Mouse (Mus musculus): ENCODE results near the gene Tenm4.

The Tenm4 gene

DNA sequence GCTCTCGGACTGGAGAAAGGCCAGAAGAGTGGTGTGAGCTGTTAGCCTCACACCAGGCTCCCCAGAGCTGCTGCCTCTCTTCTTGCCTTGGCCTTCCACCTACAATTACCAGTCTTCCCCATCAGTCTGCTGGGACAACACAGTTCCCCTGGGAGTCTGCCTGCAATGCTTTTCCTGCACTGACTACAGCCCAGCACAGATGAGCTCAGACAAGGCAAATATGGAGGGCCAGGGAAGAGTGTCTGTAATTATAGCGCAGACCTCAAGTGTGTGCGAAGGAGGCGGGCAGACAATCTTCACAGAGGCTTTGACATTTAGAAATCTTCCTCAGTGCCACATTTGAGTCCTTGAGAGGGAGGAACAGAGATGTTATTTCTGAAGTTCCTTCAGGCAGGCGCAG, 509.4 kb downstream of the Tenm4 start:
- peak in 1 of 2 experiments; percentile 59 for DNase-seq (ENCODE audit: low spot score in 2 of 2)

DNA sequence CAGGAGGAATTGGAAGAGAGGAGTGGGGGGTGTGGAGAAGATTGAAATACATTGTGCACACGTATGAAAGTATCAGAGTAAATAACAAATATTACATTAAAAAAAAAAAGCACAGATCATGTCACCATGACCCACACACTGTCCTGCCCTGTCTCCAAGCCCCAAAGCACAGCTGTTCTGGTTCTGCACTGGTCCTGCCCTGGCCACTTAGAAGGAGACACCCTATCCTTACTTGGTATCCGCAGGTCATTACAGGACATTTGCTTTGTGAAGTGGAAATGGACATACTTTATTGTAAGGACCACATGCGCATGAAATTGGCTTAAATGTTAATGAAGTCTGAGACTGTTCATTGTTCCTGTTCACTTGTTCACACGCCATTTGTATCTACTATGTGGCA, 510.8 kb downstream of the Tenm4 start:
- no peak for DNase-seq (ENCODE audit: low spot score in 2 of 2)

DNA sequence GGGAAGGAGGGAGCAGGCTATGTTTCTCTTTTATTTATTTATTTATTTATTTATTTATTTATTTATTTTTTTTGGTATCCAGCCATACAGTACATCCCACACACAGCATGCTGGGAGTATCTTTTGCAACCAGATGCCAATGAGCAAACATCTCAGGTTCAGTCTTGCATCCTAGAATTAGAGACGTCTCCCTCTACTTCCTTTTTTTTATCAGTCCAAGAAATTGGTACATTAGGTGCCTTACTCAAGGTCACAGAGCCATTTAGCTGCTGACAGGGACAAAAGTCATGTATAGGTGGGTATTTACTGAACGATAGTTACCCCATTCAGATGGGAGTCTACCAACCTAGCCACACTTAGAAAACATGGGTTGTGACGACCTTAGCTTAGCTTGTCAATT, 517.1 kb downstream of the Tenm4 start:
- DNase-seq (ENCODE audit: low spot score in 2 of 2) = no peak

GRCm38 (mm10) chr7:96701097-96701845, 530.2 kb downstream of the Tenm4 start:
- no peak for DNase-seq (ENCODE audit: low spot score in 2 of 2)

DNA sequence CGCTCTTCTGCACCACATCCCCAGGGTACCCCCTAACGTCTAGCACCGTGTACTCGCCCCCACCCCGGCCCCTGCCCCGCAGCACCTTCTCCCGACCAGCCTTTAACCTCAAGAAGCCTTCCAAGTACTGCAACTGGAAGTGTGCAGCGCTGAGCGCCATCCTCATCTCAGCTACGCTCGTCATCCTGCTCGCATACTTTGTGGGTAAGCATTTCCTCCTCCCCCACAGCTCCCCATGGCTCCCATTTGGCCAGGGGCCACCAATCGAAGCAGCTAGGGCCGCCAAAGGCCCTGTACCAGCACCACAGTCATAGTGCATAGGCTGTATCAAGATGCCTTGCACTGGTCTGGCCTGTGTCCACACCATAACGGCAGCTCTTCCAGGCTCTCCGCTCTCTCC, 532.9 kb downstream of the Tenm4 start:
- no peak for DNase-seq (ENCODE audit: low spot score in 2 of 2)

DNA sequence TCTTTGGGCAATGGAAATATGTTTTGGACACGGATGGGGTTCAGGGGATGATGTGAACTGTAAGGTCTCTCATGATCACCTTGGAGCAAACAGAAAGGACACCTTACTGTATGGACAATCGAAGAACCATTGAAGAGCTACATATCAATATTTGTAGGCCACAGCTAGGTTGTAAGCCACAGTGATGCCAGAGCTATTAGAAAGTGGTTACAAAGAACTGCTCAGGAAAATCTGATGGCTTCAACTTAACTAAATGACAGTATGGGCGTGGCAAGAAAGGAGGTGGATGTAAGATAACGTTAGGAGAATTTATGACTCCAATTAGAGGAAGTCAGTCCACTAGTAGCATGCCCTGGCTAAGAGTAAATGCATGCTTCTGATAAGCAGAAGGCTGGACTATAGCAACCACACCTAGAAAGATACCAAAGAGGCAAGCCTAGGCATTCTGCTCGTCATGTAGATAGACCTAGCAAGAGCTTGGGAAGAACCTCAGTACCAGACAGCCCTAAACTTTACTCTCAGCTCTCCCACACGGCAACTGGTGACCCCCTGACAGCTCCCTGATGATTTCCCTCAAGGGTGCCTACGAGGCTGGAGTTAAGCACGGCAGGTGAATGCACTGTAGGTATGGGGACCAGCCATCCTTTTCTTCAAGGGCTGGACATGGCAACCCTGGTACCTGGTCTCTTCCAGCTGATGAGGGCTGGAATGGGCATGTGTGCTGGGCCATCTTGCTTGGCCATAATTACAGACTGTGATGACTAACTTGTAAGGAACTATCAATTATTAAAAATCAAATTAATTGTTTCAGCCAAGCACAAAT, 534.5 kb downstream of the Tenm4 start:
- no peak for DNase-seq (ENCODE audit: low spot score in 2 of 2)

DNA sequence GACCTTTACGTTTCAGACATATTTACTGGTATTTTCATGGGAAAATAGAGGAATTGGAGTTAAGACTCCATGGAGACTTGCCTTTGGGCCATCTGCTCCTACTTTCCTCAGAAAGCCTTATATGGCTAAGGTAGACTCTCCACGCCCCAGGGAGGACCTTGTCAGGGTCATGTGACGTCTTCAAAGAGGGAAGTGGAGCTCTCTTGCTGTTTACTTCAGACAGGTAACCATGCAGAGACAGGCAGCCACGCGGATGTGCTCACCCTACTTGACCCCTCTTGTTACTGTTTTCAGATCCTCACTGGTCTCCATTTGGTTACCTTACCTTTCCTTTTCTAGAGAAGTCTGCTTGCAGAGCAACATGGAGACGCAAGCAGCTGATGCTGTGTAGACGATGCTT, 535.5 kb downstream of the Tenm4 start:
- DNase-seq (ENCODE audit: low spot score in 2 of 2) = no peak

- DNase-seq (ENCODE audit: low spot score in 2 of 2) = no peak
These were observed 536.1 kb downstream of the Tenm4 start for GRCm38 (mm10) chr7:96707112-96707511.

GRCm38 (mm10) chr7:96708071-96708470, 537.0 kb downstream of the Tenm4 start:
- peak; percentile 24 to 42 for DNase-seq (ENCODE audit: low spot score in 2 of 2)

DNA sequence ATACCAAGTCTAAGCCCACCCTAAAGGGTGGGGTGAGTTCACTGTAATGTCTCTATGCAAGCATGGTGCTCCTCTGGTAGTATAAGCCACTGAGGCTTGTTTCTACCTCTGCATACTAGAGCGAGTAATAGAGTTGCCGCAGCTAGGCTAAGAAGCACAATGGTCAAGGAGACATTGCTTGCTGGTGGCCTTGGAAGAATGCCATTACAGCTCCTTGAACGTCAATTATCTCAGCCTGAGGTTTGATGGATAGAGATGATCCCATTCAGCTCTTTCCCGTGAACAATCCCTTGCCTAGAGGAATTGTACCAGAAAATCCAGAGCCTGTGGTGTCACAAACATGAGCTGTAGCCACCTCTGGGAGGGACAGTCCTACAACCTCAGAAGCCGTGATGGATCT, 537.5 kb downstream of the Tenm4 start:
- DNase-seq (ENCODE audit: low spot score in 2 of 2) = no peak

DNA sequence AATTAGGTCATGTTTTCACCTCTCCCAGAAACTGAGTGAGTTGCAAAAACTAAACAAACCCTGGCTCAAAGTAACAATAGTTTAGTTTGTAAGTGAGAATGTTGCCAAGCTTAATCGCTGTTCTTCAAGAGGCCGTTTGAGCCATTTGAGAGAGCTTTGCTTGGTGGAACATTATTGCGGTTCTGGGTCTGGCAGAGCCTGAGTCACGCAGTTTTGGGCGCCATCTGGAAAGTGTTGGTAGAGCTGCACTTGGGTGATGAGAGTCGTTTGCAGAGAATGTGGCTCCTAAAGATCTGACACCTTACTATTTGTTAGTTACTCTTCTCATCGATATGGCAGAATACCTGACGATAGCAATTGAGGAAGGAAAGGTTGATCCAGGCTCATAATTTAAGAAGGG, 537.9 kb downstream of the Tenm4 start:
- DNase-seq (ENCODE audit: low spot score in 2 of 2) = peak in 1 of 2 experiments; percentile 26

DNA sequence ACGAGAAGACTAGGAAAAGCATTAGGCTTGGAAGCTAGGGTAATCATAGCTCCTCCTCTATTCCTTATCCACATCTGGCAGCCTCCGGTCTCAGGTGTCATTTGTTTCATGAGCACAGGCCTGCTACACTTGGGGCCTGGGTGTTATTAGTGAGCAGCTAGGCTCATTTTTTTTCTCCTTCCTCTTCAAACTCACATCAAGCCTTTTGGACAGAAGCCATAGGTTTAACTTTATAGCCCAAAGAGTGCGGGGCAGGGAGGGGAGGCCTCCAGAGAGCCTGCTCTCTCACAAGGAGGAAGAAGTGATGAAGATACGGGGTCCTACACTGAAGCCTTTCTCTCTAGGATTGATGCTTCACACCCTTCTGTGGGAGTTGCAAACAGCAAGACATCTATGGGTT, 538.8 kb downstream of the Tenm4 start:
- DNase-seq (ENCODE audit: low spot score in 2 of 2) = no peak

DNA sequence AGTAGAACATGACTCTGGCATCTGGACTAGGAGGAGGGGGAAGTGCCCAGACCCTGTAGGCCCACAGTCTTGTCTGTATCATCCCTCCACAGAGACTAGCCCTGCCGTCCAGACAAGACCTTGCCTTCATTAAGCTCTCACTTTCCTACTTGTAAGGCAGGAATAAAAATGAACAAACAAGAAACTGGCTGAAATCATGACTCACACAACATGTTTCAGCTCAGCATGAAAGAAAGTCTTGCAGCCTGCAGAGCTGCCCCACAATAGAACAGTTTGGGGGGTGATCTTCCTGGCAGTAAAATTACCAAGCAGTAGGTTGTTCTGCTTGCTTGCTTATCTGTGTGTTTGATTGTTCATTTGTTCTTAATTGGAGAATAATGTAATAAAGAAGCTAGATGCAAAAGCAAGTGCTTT, 539.6 kb downstream of the Tenm4 start:
- peak; percentile 43 to 44 for DNase-seq (ENCODE audit: low spot score in 2 of 2)

GRCm38 (mm10) chr7:96712876-96713275, 541.8 kb downstream of the Tenm4 start:
- no peak for DNase-seq (ENCODE audit: low spot score in 2 of 2)

DNA sequence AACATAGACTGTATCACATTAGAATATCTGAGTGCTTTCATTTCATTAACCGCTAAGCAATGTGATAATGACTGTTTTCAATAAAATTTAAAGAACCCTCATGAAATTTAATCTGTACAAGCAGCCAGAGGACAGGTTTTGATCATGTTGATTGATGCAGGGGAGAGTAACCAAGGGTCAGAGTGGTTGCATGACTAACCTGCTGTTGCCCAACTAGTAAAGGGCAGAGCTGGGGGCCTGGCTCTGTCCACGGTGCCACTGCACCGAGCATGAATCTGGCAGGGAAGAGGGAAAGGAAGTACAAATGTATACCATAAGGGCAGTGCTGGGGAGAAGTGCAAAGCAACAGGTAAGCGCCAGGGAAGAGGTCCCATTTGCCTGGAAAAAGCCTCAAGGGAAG, 545.9 kb downstream of the Tenm4 start:
- no peak for DNase-seq (ENCODE audit: low spot score in 2 of 2)

GRCm38 (mm10) chr7:96718201-96719155, 547.4 kb downstream of the Tenm4 start:
- no peak for DNase-seq (ENCODE audit: low spot score in 2 of 2)

- no peak for DNase-seq (ENCODE audit: low spot score in 2 of 2)
These were observed 548.9 kb downstream of the Tenm4 start for GRCm38 (mm10) chr7:96719926-96720325.

- DNase-seq (ENCODE audit: low spot score in 2 of 2) = no peak
These were observed 549.4 kb downstream of the Tenm4 start for GRCm38 (mm10) chr7:96720465-96720864.

DNA sequence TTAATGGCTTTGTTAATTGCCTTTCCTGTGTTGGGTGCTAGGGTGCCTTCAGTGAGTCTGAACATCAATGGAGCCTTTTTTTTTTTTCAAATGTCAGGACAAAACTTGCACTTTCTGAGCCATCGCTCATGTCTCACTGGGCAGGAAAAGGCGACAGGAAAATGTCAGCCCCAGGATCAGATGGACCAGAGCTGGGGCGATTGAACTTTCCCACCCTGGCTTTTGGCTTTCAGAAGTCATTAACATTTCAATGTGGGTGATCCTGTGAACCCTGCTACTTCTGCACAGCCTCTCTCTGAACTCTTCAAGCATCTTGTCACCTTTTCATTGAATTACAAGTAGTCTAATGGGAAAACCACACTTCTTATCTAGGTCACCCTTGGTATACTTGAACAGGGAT, 551.8 kb downstream of the Tenm4 start:
- DNase-seq (ENCODE audit: low spot score in 2 of 2) = no peak

DNA sequence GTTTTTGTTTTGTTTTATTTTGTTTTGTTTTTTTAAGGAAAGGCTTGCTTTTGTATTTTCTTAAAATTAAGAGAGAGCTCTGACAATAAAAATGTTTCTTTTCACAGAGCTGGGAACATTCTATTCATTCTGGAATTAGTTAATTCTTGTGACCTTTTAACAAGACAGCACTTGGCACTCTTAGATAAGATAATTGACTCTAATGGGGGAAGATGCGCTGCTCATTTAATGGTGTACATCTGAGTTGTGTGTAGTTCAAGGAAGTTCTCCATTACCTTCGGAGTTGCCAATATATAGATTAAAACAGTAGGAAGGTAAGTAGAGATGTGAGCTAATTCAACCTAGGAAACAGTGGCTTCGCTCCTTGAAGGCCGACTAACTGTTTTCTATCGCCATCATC, 554.6 kb downstream of the Tenm4 start:
- DNase-seq (ENCODE audit: low spot score in 2 of 2) = no peak

GRCm38 (mm10) chr7:96730360-96730759, 559.3 kb downstream of the Tenm4 start:
- no peak for DNase-seq (ENCODE audit: low spot score in 2 of 2)

GRCm38 (mm10) chr7:96731947-96732346, 560.9 kb downstream of the Tenm4 start:
- DNase-seq (ENCODE audit: low spot score in 2 of 2) = no peak

Data from left cerebral cortex, adult 9 months (tissue).